Comparison of ENCODE assay signal across 8 mouse cellular contexts in genomic region chr7:123199151-123199550, GRCm38 (mm10). TPM values are rescaled to one million over a fixed set of nuclear protein-coding genes. Genes with fewer than 3 reads are reported as not detected.
"Had no signal": no experiment of that assay in that cellular context is flagged by ENCODE, and none has a peak within 500 bp of the region (broad histone marks: within the 10 kb centered on the region; RNA-seq: fewer than 3 reads in every experiment).

No protein-coding gene starts in this region.

- DNase-seq: right cerebral cortex, postnatal 14 days; thymus, postnatal 36 days had no signal

- H3K27me3 ChIP-seq: limb, embryonic 15.5 days; midbrain, embryonic 12.5 days had no signal

- H3K9me3 ChIP-seq: limb, embryonic 15.5 days; midbrain, embryonic 12.5 days had no signal

- H3K4me3 ChIP-seq: left cerebral cortex, adult 2 months; limb, embryonic 15.5 days; midbrain, embryonic 12.5 days had no signal

- H3K4me1 ChIP-seq: limb, embryonic 15.5 days; midbrain, embryonic 12.5 days had no signal

- H3K4me2 ChIP-seq: limb, embryonic 15.5 days; midbrain, embryonic 12.5 days had no signal

- H3K27ac ChIP-seq: left cerebral cortex, adult 2 months; limb, embryonic 15.5 days; liver, embryonic 14.5 days; midbrain, embryonic 12.5 days had no signal

- H3K9ac ChIP-seq: limb, embryonic 15.5 days; liver, embryonic 14.5 days; midbrain, embryonic 12.5 days had no signal

RNA-seq across cellular contexts. Expression of gene Slc5a11, which starts 15.4 kb away (rescaled TPM):
- total RNA-seq: megakaryocyte-erythroid progenitor cell, adult 5-6 weeks had no signal
- polyA plus RNA-seq: limb, embryonic 11.5 days; limb, embryonic 15.5 days had no signal
